Mouse (Mus musculus) mature B cell (primary cell): ENCODE results near the gene Selenbp1.
"Not testable (repeated sequence)": the region's sequence is repeated elsewhere in the genome, so short reads cannot be mapped to it uniquely, and the experiment has no call there.

ENCODE experiments used
- in situ Hi-C: fragments of 300-500 bp; cut with MboI; formaldehyde crosslinking; loops from 2 replicates; pipeline ENCODE4 v1.14.3; 2019

The Selenbp1 gene

DNA sequence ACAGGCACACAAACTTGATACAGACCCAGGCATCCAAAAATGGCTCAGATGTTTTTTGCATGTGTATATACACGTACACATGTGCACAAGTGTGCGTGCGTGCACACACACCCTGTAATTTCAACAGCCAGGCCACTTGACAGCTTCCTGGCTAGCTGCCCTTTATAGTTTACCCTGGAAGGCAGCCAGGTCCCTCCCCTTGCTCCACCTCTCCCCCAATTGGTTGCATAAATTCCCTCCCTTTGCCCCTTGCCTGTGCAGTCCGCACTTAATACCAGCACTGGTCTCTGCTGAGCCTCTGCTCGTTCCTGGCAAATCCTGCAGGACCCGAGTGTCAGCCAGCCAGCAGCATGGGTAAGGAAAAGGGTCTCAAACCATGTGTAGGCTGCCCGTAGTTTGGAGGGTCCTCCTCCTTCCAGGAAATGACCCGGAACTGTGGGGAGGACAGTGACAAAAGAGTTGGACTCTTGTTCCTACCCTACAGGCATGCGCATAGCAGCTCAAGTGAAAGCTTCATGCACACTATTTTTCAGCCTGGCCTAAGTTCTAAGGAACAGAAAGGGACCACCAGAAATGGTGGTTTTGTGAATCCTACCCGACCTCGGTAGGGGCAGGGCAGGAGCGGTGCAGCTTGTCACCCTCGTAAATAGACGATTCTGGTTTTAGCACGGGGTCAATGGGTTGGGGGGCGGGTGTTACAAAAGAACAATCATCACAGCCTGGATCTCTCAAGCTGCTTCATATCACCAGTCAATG lies at the start of gene Selenbp1:
Gene Selenbp1 (plus strand): TSS at position 248 of the 756 bp plus-strand sequence.
- in situ Hi-C loops: no loop called here

DNA sequence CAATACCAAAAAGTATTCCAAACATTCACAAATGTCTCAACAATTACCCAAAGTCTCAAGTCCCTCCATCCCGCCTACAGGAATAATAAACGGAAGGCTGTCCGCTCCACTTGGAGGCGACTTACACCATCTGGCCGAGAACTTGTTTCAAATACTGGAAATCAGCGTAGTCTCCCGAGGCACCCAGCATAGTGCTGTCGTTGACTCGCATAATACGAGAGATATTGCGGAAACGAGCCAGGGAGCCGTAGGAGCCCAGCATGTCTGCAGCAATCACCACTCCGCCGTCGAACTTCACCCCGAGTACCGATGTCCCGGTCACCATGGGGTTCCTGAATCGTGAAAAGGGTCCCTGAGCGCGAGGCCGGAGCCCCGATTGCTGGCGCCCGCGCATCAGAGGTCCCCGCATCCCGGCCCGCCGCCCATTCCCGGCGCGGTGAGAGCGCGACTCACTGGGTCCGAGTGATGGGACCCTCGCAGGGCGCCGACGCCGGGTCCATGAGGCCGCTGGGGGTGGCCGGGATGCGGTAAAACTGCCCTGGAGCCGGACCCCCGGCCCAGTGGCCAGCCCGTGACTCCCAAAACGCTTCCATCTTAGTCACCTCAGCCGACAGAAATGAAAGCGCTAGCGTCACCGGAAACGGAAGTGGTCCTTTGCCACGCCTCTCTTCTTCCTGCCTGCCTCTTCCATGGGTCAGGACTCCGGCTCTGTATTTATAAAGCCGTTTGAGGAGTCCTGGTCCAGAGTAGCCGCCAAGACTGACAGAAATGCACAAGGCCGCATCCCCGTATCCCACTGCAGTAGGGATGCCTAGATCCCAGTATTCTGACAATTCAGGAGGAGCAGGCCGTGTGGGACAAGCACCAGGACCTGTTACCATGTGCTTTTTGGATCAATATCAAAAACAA lies 46.3 kb upstream of the Selenbp1 start, which contains the start of gene Psmb4:
Gene Psmb4 (minus strand): TSS at position 646 of the 909 bp plus-strand sequence.
- in situ Hi-C loops: no loop called here

GRCm38 (mm10) chr3:94888595-94888994 lies 44.3 kb upstream of the Selenbp1 start:
- in situ Hi-C loops: no loop called here

DNA sequence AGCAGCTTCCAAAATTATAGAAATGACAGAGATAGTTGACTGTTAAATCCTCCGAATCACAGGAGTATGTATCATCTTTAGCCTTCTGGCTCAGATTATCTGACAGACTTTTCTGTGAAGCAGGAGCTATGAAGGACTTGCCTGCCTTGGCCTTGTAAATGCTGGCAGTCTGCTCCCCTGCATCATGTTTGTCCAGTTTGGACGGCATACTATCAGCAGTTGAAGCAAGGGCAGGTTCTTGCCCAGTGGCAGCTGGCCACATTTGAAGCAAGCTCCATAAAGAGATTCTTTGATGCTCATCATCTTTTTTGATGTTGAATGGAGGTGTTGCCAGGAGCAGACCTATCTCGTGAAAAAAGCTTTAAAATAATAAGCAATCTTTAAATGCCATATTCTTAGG lies 38.8 kb upstream of the Selenbp1 start:
- in situ Hi-C loops: no loop called here

GRCm38 (mm10) chr3:94902747-94903146 lies 30.1 kb upstream of the Selenbp1 start:
- in situ Hi-C loops: no loop called here

DNA sequence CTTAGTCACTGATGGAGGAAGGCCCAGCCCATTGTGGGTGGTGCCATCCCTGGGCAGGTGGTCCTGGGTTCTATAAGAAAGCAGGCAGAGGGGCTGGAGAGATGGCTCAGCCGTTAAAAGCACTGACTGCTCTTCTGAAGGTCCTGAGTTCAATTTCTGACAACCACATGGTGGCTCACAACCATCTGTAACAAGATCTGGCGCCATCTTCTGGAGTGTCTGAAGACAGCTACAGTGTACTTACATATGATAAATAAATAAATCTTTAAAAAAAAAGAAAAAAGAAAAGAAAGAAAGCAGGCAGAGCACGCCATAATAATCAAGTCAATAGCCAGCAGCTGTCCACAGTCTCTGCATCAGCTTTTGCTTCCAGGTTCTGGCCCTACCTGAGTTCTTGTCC lies 28.1 kb upstream of the Selenbp1 start:
- in situ Hi-C loops: not testable (repeated sequence)

GRCm38 (mm10) chr3:94906482-94906881 lies 26.4 kb upstream of the Selenbp1 start:
- in situ Hi-C loops: no loop called here

DNA sequence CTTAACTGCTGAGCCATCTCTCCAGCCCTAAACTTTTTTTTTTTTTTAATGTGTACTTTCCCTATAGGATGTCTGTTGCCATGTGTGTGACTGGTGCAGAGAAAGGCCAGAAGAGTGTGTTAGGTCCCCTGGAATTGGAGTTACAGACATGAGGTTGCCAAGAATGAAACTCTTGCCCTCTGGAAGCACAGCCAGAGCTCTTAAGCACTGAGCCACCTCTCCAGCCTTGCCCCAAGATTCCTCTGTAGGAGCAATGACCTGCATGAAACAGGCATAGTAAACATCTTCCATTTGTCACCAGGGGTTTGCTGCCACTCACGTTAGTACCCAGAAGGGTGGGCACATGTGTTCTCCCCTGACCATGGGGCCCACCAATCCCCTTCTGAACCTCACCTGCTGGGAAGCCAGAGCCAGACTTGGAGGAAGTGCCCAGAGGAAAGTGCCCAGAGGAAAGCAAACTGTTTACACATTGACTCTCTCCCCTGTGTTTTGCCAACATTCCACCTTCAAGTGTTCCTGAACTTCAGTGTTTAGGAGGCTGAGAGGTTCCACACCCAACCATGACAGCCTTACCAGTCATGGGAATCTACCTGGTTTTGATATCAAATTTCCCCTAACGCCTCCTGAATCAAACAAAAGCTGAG lies 21.7 kb upstream of the Selenbp1 start:
- in situ Hi-C loops: no loop called here

DNA sequence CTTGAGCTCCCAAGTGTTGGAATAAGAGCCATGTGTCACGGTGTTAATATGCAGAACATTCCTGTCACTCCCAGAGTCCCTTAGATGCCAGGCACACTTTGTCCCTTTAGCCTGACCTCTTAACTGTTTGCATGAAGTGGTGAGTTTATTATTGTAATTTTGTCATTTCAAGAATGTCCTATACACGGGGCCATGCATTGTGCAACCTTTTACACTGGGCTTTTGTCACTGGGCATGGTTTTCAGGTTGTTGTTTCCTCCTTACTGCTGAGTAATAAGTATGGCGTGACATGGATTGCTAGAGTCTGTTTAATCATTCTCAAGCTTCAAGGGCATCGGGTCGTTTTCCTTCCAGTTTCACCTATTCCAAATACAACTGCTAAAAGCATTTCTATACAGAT lies 19.1 kb upstream of the Selenbp1 start:
- in situ Hi-C loops: no loop called here

DNA sequence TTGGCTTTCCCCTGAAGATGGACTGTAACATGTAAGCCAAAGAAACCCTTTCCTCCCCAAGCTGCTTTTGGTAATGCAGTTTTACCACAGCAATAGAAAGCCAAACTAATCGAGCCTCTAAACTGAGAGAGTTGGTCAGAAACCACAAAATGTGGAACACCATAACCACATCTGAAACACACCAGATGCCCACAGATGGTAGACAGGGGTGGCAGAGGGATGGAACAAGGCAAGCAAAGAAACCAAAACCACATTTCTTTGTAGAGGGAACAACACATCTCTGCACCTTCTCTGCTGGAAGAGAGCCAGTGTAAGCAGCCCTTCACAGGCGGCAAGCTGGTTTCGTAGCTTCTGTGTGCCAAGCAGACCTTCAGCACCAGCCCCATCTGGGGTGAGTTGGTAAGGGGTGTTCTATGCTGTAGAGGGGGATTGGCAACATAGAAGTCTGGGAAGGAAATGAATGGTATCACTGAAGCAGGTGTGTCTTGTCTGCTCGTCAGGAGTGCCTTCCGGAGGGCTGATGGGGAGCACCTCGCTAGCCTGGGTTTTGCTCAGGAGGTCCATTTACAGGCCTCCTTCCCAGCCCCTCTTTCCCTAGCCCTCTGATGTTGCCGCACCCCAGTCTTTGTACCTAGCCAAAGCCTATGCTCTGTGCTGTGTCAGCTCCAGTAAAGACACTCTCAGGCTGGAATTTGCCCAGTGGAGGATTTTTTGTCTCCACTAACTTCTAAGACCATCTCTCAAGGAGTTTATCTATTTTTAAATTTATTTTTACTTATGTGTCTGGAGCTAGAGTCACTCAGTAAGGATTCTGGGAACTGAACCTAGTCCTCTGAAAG lies 16.7 kb upstream of the Selenbp1 start:
- in situ Hi-C loops: no loop called here

DNA sequence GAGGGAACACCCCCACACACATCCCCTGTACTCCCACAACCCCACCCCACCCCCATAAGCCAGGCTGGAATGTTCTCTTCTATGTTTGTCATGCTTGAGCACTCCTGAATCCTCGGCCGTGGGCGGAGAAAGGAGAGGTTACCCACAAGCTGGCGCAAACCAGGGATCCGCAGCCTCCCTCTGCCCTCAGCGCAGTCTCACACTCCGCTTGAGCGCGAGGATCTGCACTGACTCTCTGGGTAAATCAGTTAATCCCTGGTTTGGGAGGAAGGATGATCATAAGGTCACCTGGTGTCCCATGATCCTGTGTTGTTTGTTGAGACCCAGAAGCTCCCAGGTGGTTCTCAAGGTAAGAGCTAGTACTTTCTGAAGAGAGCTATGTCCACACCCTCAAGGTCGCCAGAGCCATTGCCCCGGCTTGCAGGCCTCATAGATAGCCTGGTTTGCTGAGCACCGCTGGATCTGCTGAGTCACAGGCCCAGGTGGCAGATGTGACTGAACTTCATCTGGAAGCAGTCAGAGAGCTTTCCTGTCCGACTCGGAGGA lies 15.0 kb upstream of the Selenbp1 start:
- in situ Hi-C loops: no loop called here

- in situ Hi-C loops: no loop called here
These were observed 14.0 kb upstream of the Selenbp1 start for GRCm38 (mm10) chr3:94918845-94919244.

DNA sequence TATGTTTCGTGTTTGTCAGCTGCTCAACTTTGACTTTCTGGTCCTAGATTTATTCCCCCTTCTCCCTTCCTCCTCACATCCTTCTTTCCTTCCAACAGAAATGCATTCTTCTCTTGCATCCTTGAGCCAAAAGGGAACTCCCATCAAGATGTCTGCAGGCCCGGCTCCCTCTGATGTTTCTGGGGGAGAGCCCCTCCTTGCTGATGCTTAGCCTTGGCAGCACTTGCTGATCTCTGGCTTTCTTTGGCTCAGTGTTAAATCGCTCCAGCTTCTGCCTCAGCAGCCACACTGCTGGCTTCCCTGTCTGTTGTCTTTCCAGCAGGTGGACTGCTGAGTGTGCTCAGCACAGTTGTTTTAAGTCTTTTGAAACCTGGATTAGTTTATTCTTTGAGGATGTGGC lies 11.8 kb upstream of the Selenbp1 start:
- in situ Hi-C loops: no loop called here

GRCm38 (mm10) chr3:94922333-94922732 lies 10.5 kb upstream of the Selenbp1 start:
- in situ Hi-C loops: no loop called here

GRCm38 (mm10) chr3:94924688-94925087 lies 8.2 kb upstream of the Selenbp1 start:
- in situ Hi-C loops: no loop called here

DNA sequence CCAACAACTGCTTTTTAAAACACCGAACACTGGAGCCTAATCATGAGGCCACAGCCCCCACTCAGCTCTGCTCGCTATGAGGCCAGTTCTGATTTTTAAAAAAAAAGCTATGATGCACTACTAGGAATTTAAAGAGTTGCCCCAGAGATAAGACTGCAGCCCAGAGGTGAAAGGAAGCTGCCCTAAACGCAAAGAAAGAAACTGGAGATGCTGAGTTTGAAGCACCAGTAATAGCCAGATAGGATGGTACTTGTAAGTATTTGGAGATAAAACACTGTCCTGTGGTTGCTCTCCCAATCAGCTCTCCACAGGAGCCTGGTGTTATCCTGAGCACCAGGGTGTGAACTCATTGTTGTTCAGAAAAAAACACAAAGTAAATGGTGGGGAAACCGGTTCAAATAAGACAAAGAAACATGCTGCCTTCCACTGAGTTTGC lies 6.5 kb upstream of the Selenbp1 start:
- in situ Hi-C loops: not testable (repeated sequence)

GRCm38 (mm10) chr3:94928979-94929378 lies 3.9 kb upstream of the Selenbp1 start:
- in situ Hi-C loops: not testable (repeated sequence)

DNA sequence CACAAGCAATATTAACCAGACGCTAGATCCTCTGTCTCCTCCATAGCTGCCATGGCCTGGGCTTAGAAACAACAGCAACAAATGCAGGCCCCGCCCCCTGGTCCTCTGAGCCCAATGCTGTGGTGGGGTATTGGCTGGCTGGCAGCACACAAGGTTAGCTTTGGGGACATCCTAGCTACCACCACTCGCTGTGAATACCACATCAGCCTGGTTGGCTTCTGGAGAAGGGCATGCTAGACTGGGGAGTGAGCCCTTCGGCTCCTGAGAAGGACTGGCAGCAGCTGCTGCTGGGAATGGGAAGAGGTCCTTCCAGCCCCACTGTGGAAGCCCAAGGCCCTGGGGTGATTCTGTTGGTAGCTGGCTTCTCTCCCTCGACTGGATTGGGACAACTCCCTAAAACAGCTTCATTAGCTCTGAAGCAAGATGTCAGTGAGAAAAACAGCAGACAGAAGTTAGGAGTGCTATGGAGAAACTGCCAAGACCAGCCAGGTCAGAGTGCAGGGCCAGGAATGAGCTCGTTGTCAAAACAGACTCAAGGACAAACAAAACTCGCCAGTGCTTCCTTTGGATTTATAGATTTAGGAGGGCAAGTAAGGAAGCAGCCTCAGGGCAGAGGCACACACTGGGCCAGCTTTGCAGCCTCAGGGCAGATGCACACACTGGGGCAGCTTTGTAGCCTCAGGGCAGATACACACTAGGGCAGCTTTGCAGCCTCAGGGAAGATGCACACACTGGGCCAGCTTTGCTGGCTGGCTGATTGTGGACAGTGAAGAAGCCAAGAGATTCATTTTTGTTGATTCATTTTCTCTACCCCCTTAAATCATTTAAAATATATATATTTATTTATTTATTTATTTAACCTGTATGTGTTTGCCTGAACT lies 2.2 kb upstream of the Selenbp1 start:
- in situ Hi-C loops: not testable (repeated sequence)

- in situ Hi-C loops: not testable (repeated sequence)
These were observed 1.3 kb upstream of the Selenbp1 start for GRCm38 (mm10) chr3:94931427-94932082.
